ENCODE assay signal across 9 mouse cellular contexts in the genomic region with DNA sequence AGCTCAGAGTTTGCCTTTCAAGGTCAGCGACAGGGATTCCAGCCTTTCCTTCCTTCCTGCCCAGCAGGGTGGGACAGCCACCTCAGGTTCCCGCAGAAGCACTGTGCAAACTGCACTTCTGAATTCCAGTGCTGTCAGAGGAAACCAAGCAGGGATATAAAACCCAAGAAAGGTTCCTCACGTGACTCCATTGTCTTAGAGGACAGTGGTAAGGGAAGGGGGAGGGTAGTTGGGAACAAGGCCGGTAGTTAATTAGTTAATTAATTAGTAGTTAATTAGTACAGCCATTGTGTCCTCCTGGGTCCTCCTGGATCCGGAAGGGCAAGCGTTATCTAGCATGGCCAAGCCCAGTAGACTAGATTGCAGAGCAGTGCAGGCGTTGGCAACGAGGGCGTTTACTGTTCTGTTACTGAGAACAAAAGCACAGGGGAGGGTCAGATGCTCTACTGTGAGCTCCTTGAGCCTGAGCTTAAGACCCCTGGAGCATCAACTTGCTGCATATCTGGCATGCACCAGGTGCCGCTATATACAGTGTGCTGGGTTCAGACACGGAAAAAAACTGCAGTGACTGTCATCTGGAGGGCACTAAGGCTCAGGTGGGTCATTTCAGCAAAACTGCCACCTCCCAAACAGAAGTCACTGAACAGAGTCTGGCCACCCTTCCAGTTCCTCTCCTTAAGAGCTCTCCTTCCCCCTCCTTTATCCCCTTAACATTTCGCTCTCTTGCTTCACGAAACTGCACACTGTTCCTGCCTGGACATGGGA.
DNase-seq lines count a peak whose midpoint lies in the region; ATAC-seq and TF ChIP-seq lines count a peak whose summit lies in the region.
"Had no signal": no experiment of that assay in that cellular context is flagged by ENCODE, and none has a peak within 500 bp of the region (broad histone marks: within the 10 kb centered on the region; RNA-seq: fewer than 3 reads in every experiment).

No protein-coding gene starts in this region.

- H3K36me3 ChIP-seq in kidney, adult 2 months (ENCODE audit: control insufficient read depth, insufficient read depth, low read length) = peaks cover 11% of the 10 kb centered on the region; the same call in 1 of the 2 replicates
- no peaks in the 10 kb centered on the region for H3K36me3 ChIP-seq in midbrain, embryonic 11.5 days (ENCODE audit: control insufficient read depth, insufficient read depth, low read length)

- DNase-seq in ZHBTc4 (ENCODE audit: low read depth, low spot score) = peak; percentile 81
- DNase-seq in embryo, embryonic 9.5 days (ENCODE audit: extremely low spot score) = peak; percentile 12
- DNase-seq in kidney, adult 2 months = peak; percentile 66
- peak; percentile 86 for DNase-seq in midbrain, embryonic 11.5 days (ENCODE audit: low spot score, missing footprints)
- no peak for DNase-seq in urinary bladder, postnatal 25 days (ENCODE audit: low spot score)
- DNase-seq in left cerebral cortex, postnatal 4 days = no peak
- no peak for DNase-seq in ovary, postnatal 14 days (ENCODE audit: low spot score)
- DNase-seq: cerebellum, adult 11 months had no signal

- no peaks in the 10 kb centered on the region for H3K27me3 ChIP-seq in kidney, adult 2 months (replicated peaks; ENCODE audit: control insufficient read depth, insufficient read depth, low read length)
- no peaks in the 10 kb centered on the region for H3K27me3 ChIP-seq in midbrain, embryonic 11.5 days (ENCODE audit: control insufficient read depth, insufficient read depth, low read length)
- H3K27me3 ChIP-seq: limb, embryonic 13.5 days had no signal

- H3K4me2 ChIP-seq in midbrain, embryonic 11.5 days = no peak overlapping the region
- H3K4me2 ChIP-seq: limb, embryonic 13.5 days had no signal

- H3K4me3 ChIP-seq in kidney, adult 2 months (ENCODE audit: insufficient read depth, low read depth, low read length) = no peak overlapping the region
- no peak overlapping the region for H3K4me3 ChIP-seq in midbrain, embryonic 11.5 days (ENCODE audit: low read depth, low read length)
- H3K4me3 ChIP-seq: limb, embryonic 13.5 days had no signal

- H3K27ac ChIP-seq in kidney, adult 2 months (ENCODE audit: insufficient read depth, low read depth, low read length) = peak overlapping the region; percentile 21; the same call in 1 of the 2 replicates
- H3K27ac ChIP-seq in midbrain, embryonic 11.5 days (ENCODE audit: low read depth, low read length) = no peak overlapping the region
- H3K27ac ChIP-seq: limb, embryonic 13.5 days had no signal

- no peaks in the 10 kb centered on the region for H3K4me1 ChIP-seq in kidney, adult 2 months (ENCODE audit: control insufficient read depth, insufficient read depth, low read length)
- peaks cover 2% of the 10 kb centered on the region for H3K4me1 ChIP-seq in midbrain, embryonic 11.5 days (ENCODE audit: control insufficient read depth, insufficient read depth, low read length)

- intact Hi-C loops in left cerebral cortex, postnatal 4 days (cut with DNase I) = no loop called here

- WGBS in kidney, adult 2 months = 44% methylated on average over 13 of the region's 13 CpGs
- WGBS in midbrain, embryonic 11.5 days = 29% methylated on average over 13 of the region's 13 CpGs

- 0 out of 2 replicates have a peak, but pooled peaks have one; percentile 5 for ATAC-seq in midbrain, embryonic 11.5 days (ENCODE audit: low FRiP score)

- H3K9me3 ChIP-seq in midbrain, embryonic 11.5 days (ENCODE audit: control insufficient read depth, low read length) = no peaks in the 10 kb centered on the region
- H3K9me3 ChIP-seq: limb, embryonic 13.5 days had no signal

- TF ChIP-seq POLR2A in kidney, adult 2 months (IDR thresholded peaks at IDR 0.05; ENCODE audit: low read depth, low read length) = no peak

- no peak overlapping the region for H3K9ac ChIP-seq in midbrain, embryonic 11.5 days (ENCODE audit: low read length)
- H3K9ac ChIP-seq: limb, embryonic 13.5 days had no signal

- TF ChIP-seq CTCF in kidney, adult 2 months (conservative IDR thresholded peaks at IDR 0.05; ENCODE audit: insufficient read depth, insufficient read length, low read depth, low read length) = no peak

Comparison
In these comparisons a context has a peak if more than half of its experiments do, and no peak if none do; other contexts are left out.
1. DNase-seq: peak in ZHBTc4 (single experiment), embryo, embryonic 9.5 days (single experiment), kidney, adult 2 months (single experiment) and midbrain, embryonic 11.5 days (single experiment); none in urinary bladder, postnatal 25 days (single experiment), left cerebral cortex, postnatal 4 days (single experiment) and ovary, postnatal 14 days (single experiment).